Comparison of ENCODE assay signal across 19 mouse cellular contexts in genomic region chr4:152190701-152191100, GRCm38 (mm10). TPM values are rescaled to one million over a fixed set of nuclear protein-coding genes. Genes with fewer than 3 reads are reported as not detected.
DNase-seq lines count a peak whose midpoint lies in the region; ATAC-seq lines count a peak whose summit lies in the region.
"Had no signal": no experiment of that assay in that cellular context is flagged by ENCODE, and none has a peak within 500 bp of the region (broad histone marks: within the 10 kb centered on the region; RNA-seq: fewer than 3 reads in every experiment).

No protein-coding gene starts in this region.

- H3K27ac ChIP-seq in heart, embryonic 14.5 days (replicated peaks in 1 of 2; ENCODE audit: control insufficient read depth in 1 of 2, insufficient read depth in 1 of 2, low read depth in 2 of 2, low read length in 2 of 2) = peak overlapping the region; percentile 36 to 57
- H3K27ac ChIP-seq in heart, embryonic 10.5 days = no peak overlapping the region
- peak overlapping the region; percentile 20; the same call in 1 of the 2 replicates for H3K27ac ChIP-seq in lung, embryonic 15.5 days
- peak overlapping the region; percentile 32; the same call in 1 of the 2 replicates for H3K27ac ChIP-seq in stomach, embryonic 16.5 days (ENCODE audit: low read length)
- H3K27ac ChIP-seq: forebrain, embryonic 13.5 days had no signal

- no peak for ATAC-seq in heart, embryonic 14.5 days (ENCODE audit: insufficient number of reproducible peaks, insufficient read depth, low FRiP score, low read depth)
- ATAC-seq in lung, embryonic 15.5 days (ENCODE audit: borderline replicate concordance, extremely low read depth, low FRiP score, low TSS enrichment) = no peak
- ATAC-seq in granulocyte monocyte progenitor cell, adult 5-6 weeks (replicated peaks; ENCODE audit: poor library complexity, severe bottlenecking) = peak; percentile 15
- no peak for ATAC-seq in stomach, embryonic 16.5 days (ENCODE audit: insufficient read depth, low FRiP score)
- ATAC-seq: CD4-positive, CD25-positive, alpha-beta regulatory T cell, adult 4 months; forebrain, embryonic 13.5 days; midbrain, embryonic 16.5 days had no signal

- H3K9ac ChIP-seq in heart, embryonic 14.5 days (ENCODE audit: low read length) = peak overlapping the region; percentile 50; the same call in 1 of the 2 replicates
- H3K9ac ChIP-seq in lung, embryonic 15.5 days = no peak overlapping the region
- H3K9ac ChIP-seq in stomach, embryonic 16.5 days (ENCODE audit: low read length) = no peak overlapping the region
- H3K9ac ChIP-seq: forebrain, embryonic 13.5 days had no signal

- no peaks in the 10 kb centered on the region for H3K36me3 ChIP-seq in heart, embryonic 14.5 days (ENCODE audit: control insufficient read depth, insufficient read depth, low read length)
- no peaks in the 10 kb centered on the region for H3K36me3 ChIP-seq in heart, embryonic 10.5 days
- H3K36me3 ChIP-seq in lung, embryonic 15.5 days = no peaks in the 10 kb centered on the region
- no peaks in the 10 kb centered on the region for H3K36me3 ChIP-seq in stomach, embryonic 16.5 days (ENCODE audit: control insufficient read depth, insufficient read depth, low read length)

- no peaks in the 10 kb centered on the region for H3K9me3 ChIP-seq in heart, embryonic 14.5 days (ENCODE audit: control insufficient read depth, low read length)
- no peaks in the 10 kb centered on the region for H3K9me3 ChIP-seq in heart, embryonic 10.5 days
- no peaks in the 10 kb centered on the region for H3K9me3 ChIP-seq in lung, embryonic 15.5 days
- H3K9me3 ChIP-seq in stomach, embryonic 16.5 days (replicated peaks; ENCODE audit: control insufficient read depth, low read length) = no peaks in the 10 kb centered on the region

- DNase-seq in heart, embryonic 10.5 days (ENCODE audit: low spot score) = no peak
- DNase-seq in lung, postnatal 10 days = no peak
- no peak for DNase-seq in urinary bladder, postnatal 14 days (ENCODE audit: low spot score)
- no peak for DNase-seq in adrenal gland, adult (ENCODE audit: inconsistent age in 2 of 2, low spot score in 1 of 2)
- DNase-seq: adrenal gland, postnatal 10 days; cerebellum, adult 11 months; embryo, embryonic 11 days; gastrocnemius, postnatal 10 days; kidney, postnatal 36 days; right cerebral cortex, postnatal 25 days had no signal

- WGBS in heart, embryonic 14.5 days = 47% methylated on average over 5 of the region's 5 CpGs
- WGBS in heart, embryonic 10.5 days = 63% methylated on average over 5 of the region's 5 CpGs
- 59% methylated on average over 5 of the region's 5 CpGs for WGBS in lung, embryonic 15.5 days
- WGBS in stomach, embryonic 16.5 days = 68% methylated on average over 5 of the region's 5 CpGs

- no peak overlapping the region for H3K4me3 ChIP-seq in heart, embryonic 14.5 days (ENCODE audit: control insufficient read depth in 1 of 2, insufficient read depth in 1 of 2, low read depth in 1 of 2, low read length in 2 of 2)
- H3K4me3 ChIP-seq in heart, embryonic 10.5 days = no peak overlapping the region
- H3K4me3 ChIP-seq in lung, embryonic 15.5 days = no peak overlapping the region
- H3K4me3 ChIP-seq in stomach, embryonic 16.5 days (replicated peaks; ENCODE audit: low read length) = no peak overlapping the region
- H3K4me3 ChIP-seq: forebrain, embryonic 13.5 days had no signal

- H3K4me2 ChIP-seq in heart, embryonic 14.5 days (ENCODE audit: low read length) = 0 out of 2 replicates have a peak overlapping the region, but pooled peaks have one; percentile 16
- H3K4me2 ChIP-seq in lung, embryonic 15.5 days = no peak overlapping the region
- H3K4me2 ChIP-seq in stomach, embryonic 16.5 days (ENCODE audit: low read depth, low read length) = no peak overlapping the region
- H3K4me2 ChIP-seq: forebrain, embryonic 13.5 days had no signal

- H3K4me1 ChIP-seq in heart, embryonic 14.5 days (ENCODE audit: control insufficient read depth in 2 of 2, insufficient read depth in 2 of 2, low read length in 2 of 2) = peaks cover 29 to 45% of the 10 kb centered on the region in 2 experiments
- H3K4me1 ChIP-seq in heart, embryonic 10.5 days = peaks cover 40% of the 10 kb centered on the region
- peaks cover 36% of the 10 kb centered on the region for H3K4me1 ChIP-seq in lung, embryonic 15.5 days
- peaks cover 19% of the 10 kb centered on the region for H3K4me1 ChIP-seq in stomach, embryonic 16.5 days (ENCODE audit: control insufficient read depth, insufficient read depth, low read length)

- H3K27me3 ChIP-seq in heart, embryonic 14.5 days (ENCODE audit: control insufficient read depth, insufficient read depth, low read length) = no peaks in the 10 kb centered on the region
- H3K27me3 ChIP-seq in heart, embryonic 10.5 days (ENCODE audit: insufficient read depth, poor library complexity, severe bottlenecking) = no peaks in the 10 kb centered on the region
- H3K27me3 ChIP-seq in lung, embryonic 15.5 days = no peaks in the 10 kb centered on the region
- H3K27me3 ChIP-seq in stomach, embryonic 16.5 days (ENCODE audit: control insufficient read depth, insufficient read depth, low read length) = no peaks in the 10 kb centered on the region

RNA-seq across cellular contexts. Expression of gene Acot7, which starts 12.8 kb away (rescaled TPM):
- polyA plus RNA-seq in heart, embryonic 14.5 days (2014; fragmentation: Nextera tagmentation; extraction: Ambion mirVana) = 62.8 and 72.9 TPM in 2 replicates
- polyA plus RNA-seq in heart, embryonic 10.5 days (2016; fragmentation: Nextera tagmentation; extraction: Ambion mirVana) = 43.7 and 48.9 TPM in 2 replicates
- 67.6 and 72.5 TPM in 2 replicates for polyA plus RNA-seq in lung, embryonic 15.5 days (2015; fragmentation: Nextera tagmentation; extraction: Ambion mirVana)
- total RNA-seq in granulocyte monocyte progenitor cell, adult 5-6 weeks (2014; fragmentation: Nextera tagmentation) = 124 and 134 TPM in 2 replicates
- total RNA-seq in granulocyte monocyte progenitor cell, adult 5-6 weeks (2017) = 79.4 and 89.5 TPM in 2 replicates
- 57.3 and 60.4 TPM in 2 replicates for polyA plus RNA-seq in stomach, embryonic 16.5 days (2015; fragmentation: Nextera tagmentation; extraction: Ambion mirVana)

RNA-seq across cellular contexts. Expression of gene Hes2, which starts 32.0 kb away (rescaled TPM):
- not detected in 2 replicates for polyA plus RNA-seq in heart, embryonic 14.5 days (2014; fragmentation: Nextera tagmentation; extraction: Ambion mirVana)
- polyA plus RNA-seq in heart, embryonic 10.5 days (2016; fragmentation: Nextera tagmentation; extraction: Ambion mirVana) = not detected in 2 replicates
- polyA plus RNA-seq in lung, embryonic 15.5 days (2015; fragmentation: Nextera tagmentation; extraction: Ambion mirVana) = 0.26 and 0.61 TPM in 2 replicates
- not detected in 2 replicates for total RNA-seq in granulocyte monocyte progenitor cell, adult 5-6 weeks (2014; fragmentation: Nextera tagmentation)
- total RNA-seq in granulocyte monocyte progenitor cell, adult 5-6 weeks (2017) = not detected in 2 replicates
- 0.56 and 0.75 TPM in 2 replicates for polyA plus RNA-seq in stomach, embryonic 16.5 days (2015; fragmentation: Nextera tagmentation; extraction: Ambion mirVana)
- total RNA-seq: adrenal gland, postnatal 10 days; gastrocnemius, postnatal 10 days; left cerebral cortex, postnatal 25 days; neutrophil, adult 5-6 weeks had no signal
- polyA plus RNA-seq: CD4-positive, CD25-positive, alpha-beta regulatory T cell, adult 4 months; forebrain, embryonic 13.5 days; midbrain, embryonic 16.5 days had no signal

RNA-seq across cellular contexts. Expression of gene Espn, which starts 38.5 kb away (rescaled TPM):
- polyA plus RNA-seq in heart, embryonic 14.5 days (2014; fragmentation: Nextera tagmentation; extraction: Ambion mirVana) = 0.63 and 0.76 TPM in 2 replicates
- polyA plus RNA-seq in heart, embryonic 10.5 days (2016; fragmentation: Nextera tagmentation; extraction: Ambion mirVana) = 1.4 and 4.0 TPM in 2 replicates
- 11.4 and 13.4 TPM in 2 replicates for polyA plus RNA-seq in lung, embryonic 15.5 days (2015; fragmentation: Nextera tagmentation; extraction: Ambion mirVana)
- 1.8 TPM in 1 of 2 replicates, not detected in the other for total RNA-seq in granulocyte monocyte progenitor cell, adult 5-6 weeks (2014; fragmentation: Nextera tagmentation)
- total RNA-seq in granulocyte monocyte progenitor cell, adult 5-6 weeks (2017) = 0.43 TPM in 1 of 2 replicates, not detected in the other
- 8.6 and 9.1 TPM in 2 replicates for polyA plus RNA-seq in stomach, embryonic 16.5 days (2015; fragmentation: Nextera tagmentation; extraction: Ambion mirVana)
